Mouse (Mus musculus) cerebellum, adult 9-10 months (tissue): Measurements from ENCODE around the gene Nrl.

Source experiments
- DNase-seq: peaks from one replicate; pipeline ENCODE4 v3.0.0; 2022

Nrl gene

GRCm38 (mm10) chr14:55524785-55525184 lies at the start of gene Nrl:
TSS of gene Nrl (minus strand) at chr14:55524981.
- DNase-seq, result no peak

- no peak for DNase-seq
These were observed 47.0 kb upstream of the Nrl start for GRCm38 (mm10) chr14:55571760-55572159.

GRCm38 (mm10) chr14:55570588-55570987 lies 45.8 kb upstream of the Nrl start:
- no peak for DNase-seq

GRCm38 (mm10) chr14:55567496-55567895 lies 42.7 kb upstream of the Nrl start:
- DNase-seq, result no peak

GRCm38 (mm10) chr14:55565748-55566147 lies 41.0 kb upstream of the Nrl start:
- no peak for DNase-seq

GRCm38 (mm10) chr14:55563249-55563648 lies 38.5 kb upstream of the Nrl start:
- no peak for DNase-seq

GRCm38 (mm10) chr14:55561860-55562259 lies 37.1 kb upstream of the Nrl start:
- no peak for DNase-seq

GRCm38 (mm10) chr14:55560202-55561073 lies 35.7 kb upstream of the Nrl start, which contains the start of gene A730061H03Rik:
TSS of gene A730061H03Rik (minus strand) at chr14:55560406.
- DNase-seq, result peak; percentile 100

- peak; percentile 93 for DNase-seq
These were observed 35.0 kb upstream of the Nrl start, which contains the start of gene Dcaf11 for GRCm38 (mm10) chr14:55559799-55560201. TSS of gene Dcaf11 (plus strand) at chr14:55560006.

GRCm38 (mm10) chr14:55558740-55559448 lies 34.1 kb upstream of the Nrl start:
- DNase-seq, result no peak

- DNase-seq, result no peak
These were observed 32.8 kb upstream of the Nrl start for GRCm38 (mm10) chr14:55557587-55557986.

GRCm38 (mm10) chr14:55557003-55557402 lies 32.2 kb upstream of the Nrl start:
- peak; percentile 85 for DNase-seq

GRCm38 (mm10) chr14:55555788-55556187 lies 31.0 kb upstream of the Nrl start:
- DNase-seq, result no peak

GRCm38 (mm10) chr14:55554635-55555034 lies 29.9 kb upstream of the Nrl start:
- DNase-seq, result no peak

GRCm38 (mm10) chr14:55551794-55552193 lies 27.0 kb upstream of the Nrl start:
- no peak for DNase-seq

- DNase-seq, result no peak
These were observed 26.6 kb upstream of the Nrl start for GRCm38 (mm10) chr14:55551347-55551746.

- DNase-seq, result no peak
These were observed 25.4 kb upstream of the Nrl start for GRCm38 (mm10) chr14:55550191-55550590.

GRCm38 (mm10) chr14:55544334-55544733 lies 19.6 kb upstream of the Nrl start:
- DNase-seq, result peak; percentile 47

- DNase-seq, result no peak
These were observed 17.5 kb upstream of the Nrl start for GRCm38 (mm10) chr14:55542268-55542667.

GRCm38 (mm10) chr14:55540787-55541321 lies 16.1 kb upstream of the Nrl start:
- DNase-seq, result peak; percentile 88

GRCm38 (mm10) chr14:55540067-55540786 lies 15.4 kb upstream of the Nrl start, which contains the start of gene Pck2:
TSS of gene Pck2 (plus strand) at chr14:55540266.
- peak; percentile 89 for DNase-seq

GRCm38 (mm10) chr14:55536116-55536745 lies 11.4 kb upstream of the Nrl start:
- no peak for DNase-seq
